Mouse (Mus musculus) heart, embryonic 11.5 days (tissue): ENCODE data around the gene Dapk2. TPM values are rescaled to one million over a fixed set of nuclear protein-coding genes. Genes with fewer than 3 reads are reported as not detected.
A peak's percentile ranks its signal among the peaks of the same experiment; 100 is the strongest.

ENCODE experiments used
- ATAC-seq: fragments of 200-750 bp; cut with Nextera tagmentation; replicated peaks from 2 replicates; pipeline ENCODE4 v1.8.0; 2017; ENCODE audit warnings: moderate library complexity; ENCODE audit not compliant: insufficient number of reproducible peaks, low FRiP score, low TSS enrichment
- H3K27ac ChIP-seq: fragments of 300-500 bp; sonication (generic); 2 replicates; pipeline ENCODE4 v1.5.1; 2014; ENCODE audit warnings: mild to moderate bottlenecking, low read depth, low read length
- H3K27me3 ChIP-seq: fragments of 300-500 bp; sonication (generic); 2 replicates; pipeline ENCODE4 v1.6.1; 2014; ENCODE audit warnings: mild to moderate bottlenecking, low read length, mixed read lengths; ENCODE audit not compliant: control insufficient read depth, insufficient read depth
- H3K36me3 ChIP-seq: fragments of 300-500 bp; sonication (generic); 2 replicates; pipeline ENCODE4 v1.6.1; 2014; ENCODE audit warnings: mild to moderate bottlenecking, low read length, moderate library complexity, mixed read lengths; ENCODE audit not compliant: control insufficient read depth, insufficient read depth
- H3K4me1 ChIP-seq: fragments of 300-500 bp; sonication (generic); 2 replicates; pipeline ENCODE4 v1.6.1; 2014; ENCODE audit warnings: low read length; ENCODE audit not compliant: control insufficient read depth, insufficient read depth
- H3K4me2 ChIP-seq: fragments of 300-500 bp; sonication (generic); 2 replicates; pipeline ENCODE4 v1.6.1; 2014; ENCODE audit warnings: mild to moderate bottlenecking, moderate library complexity
- H3K4me3 ChIP-seq: fragments of 300-500 bp; sonication (generic); 2 replicates; pipeline ENCODE4 v1.5.1; 2014; ENCODE audit warnings: low read depth, low read length
- H3K9ac ChIP-seq: fragments of 300-500 bp; sonication (generic); 2 replicates; pipeline ENCODE4 v1.6.1; 2014; ENCODE audit warnings: mild to moderate bottlenecking, low read depth, low read length, moderate library complexity
- H3K9me3 ChIP-seq: fragments of 300-500 bp; sonication (generic); replicated peaks from 2 replicates; pipeline ENCODE4 v1.6.1; 2016; ENCODE audit warnings: low read length; ENCODE audit not compliant: control insufficient read depth
- WGBS: fragments of 180-500 bp; shearing (Covaris S2); extraction: QIAGEN DNeasy Blood & Tissue Kit; methylation state at CpG from one replicate; pipeline ENCODE4 v1.1.7; 2014; ENCODE audit not compliant: insufficient replicate concordance; 5-methylcytosine and 5-hydroxymethylcytosine counted together
- polyA plus RNA-seq: library from polyadenylated mRNA; unstranded; fragments of >200 nt; fragmentation: Nextera tagmentation; extraction: Ambion mirVana; gene quantifications from 2 replicates; pipeline ENCODE4 v1.2.1, GENCODE M21; 2014

The Dapk2 gene
- polyA plus RNA-seq, 1 experiment from 2014 or later, result 9.8 TPM

DNA sequence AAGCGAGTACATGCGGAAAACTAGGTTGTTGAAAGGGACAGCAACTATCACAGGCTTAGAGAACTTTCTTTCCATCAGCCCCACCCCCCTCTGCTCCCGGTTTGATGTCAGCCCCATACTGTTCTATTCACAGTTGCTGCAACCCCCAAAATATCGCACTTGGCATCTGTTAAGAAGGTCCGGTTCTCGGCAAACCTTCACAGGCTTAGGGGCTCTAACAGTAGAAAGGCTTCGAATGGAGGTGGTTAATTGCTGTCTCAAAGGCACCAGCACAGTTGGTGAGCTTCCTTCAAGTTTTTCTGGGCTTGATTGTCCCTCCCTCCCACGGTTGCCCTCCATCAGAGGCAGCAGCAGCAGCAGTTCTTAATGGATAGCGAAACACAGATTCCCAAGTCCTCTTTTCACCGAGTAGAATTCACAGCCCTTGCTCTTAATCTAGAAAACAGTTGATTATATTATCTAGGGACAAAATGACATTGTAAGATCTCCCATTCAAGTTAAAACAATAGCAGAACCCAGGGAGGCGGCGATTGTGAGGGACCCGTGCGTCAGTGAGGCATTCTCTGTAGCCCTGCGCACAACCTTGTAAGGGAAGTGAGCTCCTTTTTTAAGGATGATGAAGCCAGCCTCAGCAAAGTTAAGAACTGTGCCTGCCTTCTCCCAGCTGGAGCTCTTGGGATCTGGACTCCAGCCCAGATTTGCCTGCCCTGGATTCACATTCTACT lies 117.4 kb downstream of the Dapk2 start:
- H3K9ac ChIP-seq, result peak overlapping the region; percentile 56
- H3K27ac ChIP-seq, result peak overlapping the region; percentile 63
- H3K4me3 ChIP-seq, result peak overlapping the region; percentile 21
- H3K27me3 ChIP-seq, result no peaks in the 10 kb centered on the region
- peaks cover 15% of the 10 kb centered on the region for H3K4me1 ChIP-seq
- H3K36me3 ChIP-seq, result no peaks in the 10 kb centered on the region
- no peaks in the 10 kb centered on the region for H3K9me3 ChIP-seq
- WGBS, result 3% methylated on average over 15 of the region's 15 CpGs
- H3K4me2 ChIP-seq, result peak overlapping the region; percentile 67
- no peak for ATAC-seq

GRCm38 (mm10) chr9:66276062-66276461 lies 118.0 kb downstream of the Dapk2 start:
- H3K4me2 ChIP-seq, result peak overlapping the region; percentile 2; the same call in 1 of the 2 replicates

GRCm38 (mm10) chr9:66276697-66277385 lies 118.8 kb downstream of the Dapk2 start:
- no peaks in the 10 kb centered on the region for H3K27me3 ChIP-seq
- no peaks in the 10 kb centered on the region for H3K9me3 ChIP-seq
- H3K36me3 ChIP-seq, result no peaks in the 10 kb centered on the region
- peak overlapping the region; percentile 50; the same call in 1 of the 2 replicates for H3K27ac ChIP-seq
- H3K4me1 ChIP-seq, result peaks cover 15% of the 10 kb centered on the region
- ATAC-seq, result peak; percentile 75
- 8% methylated on average over 14 of the region's 14 CpGs for WGBS
- H3K4me2 ChIP-seq, result no peak overlapping the region; the same call in 1 of the 2 replicates
- H3K4me3 ChIP-seq, result no peak overlapping the region
- no peak overlapping the region for H3K9ac ChIP-seq

More at GRCm38 (mm10) chr9:66276062-66276461, 118.0 kb downstream of the Dapk2 start:
- H3K27ac ChIP-seq, result 0 out of 2 replicates have a peak overlapping the region, but pooled peaks have one; percentile 63
- H3K36me3 ChIP-seq, result no peaks in the 10 kb centered on the region
- ATAC-seq, result no peak
- no peak overlapping the region for H3K4me3 ChIP-seq
- peaks cover 15% of the 10 kb centered on the region for H3K4me1 ChIP-seq
- H3K9ac ChIP-seq, result no peak overlapping the region
- 50% methylated on average over 4 of the region's 4 CpGs for WGBS
- no peaks in the 10 kb centered on the region for H3K27me3 ChIP-seq
- no peaks in the 10 kb centered on the region for H3K9me3 ChIP-seq

GRCm38 (mm10) chr9:66279647-66280046 lies 121.6 kb downstream of the Dapk2 start:
- Histone ChIP-seq H3K27ac (no peak overlapping the region), H3K4me2 (no peak overlapping the region), H3K9me3 (no peaks in the 10 kb centered on the region), H3K4me1 (peaks cover 15% of the 10 kb centered on the region), H3K4me3 (no peak overlapping the region), H3K9ac (no peak overlapping the region), H3K27me3 (no peaks in the 10 kb centered on the region), H3K36me3 (no peaks in the 10 kb centered on the region)
- no peak for ATAC-seq

- no peak overlapping the region for H3K27ac ChIP-seq
- no peak overlapping the region for H3K4me3 ChIP-seq
- WGBS, result 63% methylated on average over 1 of the region's 1 CpGs
- H3K9me3 ChIP-seq, result no peaks in the 10 kb centered on the region
- ATAC-seq, result no peak
- peaks cover 10% of the 10 kb centered on the region for H3K4me1 ChIP-seq
- H3K4me2 ChIP-seq, result no peak overlapping the region
- no peaks in the 10 kb centered on the region for H3K27me3 ChIP-seq
- no peaks in the 10 kb centered on the region for H3K36me3 ChIP-seq
- no peak overlapping the region for H3K9ac ChIP-seq
These were observed 122.5 kb downstream of the Dapk2 start for GRCm38 (mm10) chr9:66280496-66280895.

DNA sequence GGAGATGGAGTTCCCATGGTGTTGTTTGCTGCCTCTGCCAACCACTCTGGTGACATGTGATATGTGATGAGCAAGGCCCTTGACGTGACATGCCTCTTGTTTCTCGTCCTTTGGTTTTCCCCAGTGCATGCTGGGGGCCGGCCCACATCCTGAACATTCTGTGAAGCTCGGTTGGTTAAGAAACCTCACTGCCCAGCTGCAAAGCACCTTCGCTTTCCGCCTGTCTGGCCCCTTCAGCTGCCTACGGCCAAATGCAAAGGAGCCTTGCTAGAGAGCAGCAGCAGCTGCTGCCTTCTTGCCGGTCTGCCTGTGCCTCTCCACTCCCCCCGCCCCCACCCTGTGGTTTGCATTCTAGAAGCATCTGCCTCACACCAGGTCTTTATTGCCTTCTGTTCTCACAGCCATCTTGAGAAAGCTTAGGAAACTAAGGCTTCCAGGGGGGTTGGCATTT lies 123.5 kb downstream of the Dapk2 start:
- Histone ChIP-seq H3K9ac (no peak overlapping the region), H3K4me1 (peaks cover 7% of the 10 kb centered on the region), H3K9me3 (no peaks in the 10 kb centered on the region), H3K4me3 (no peak overlapping the region), H3K36me3 (no peaks in the 10 kb centered on the region), H3K27ac (no peak overlapping the region), H3K27me3 (no peaks in the 10 kb centered on the region), H3K4me2 (no peak overlapping the region)
- WGBS, result 68% methylated on average over 9 of the region's 9 CpGs
- no peak for ATAC-seq

- Histone ChIP-seq H3K27ac (no peak overlapping the region), H3K4me1 (no peaks in the 10 kb centered on the region), H3K27me3 (no peaks in the 10 kb centered on the region), H3K4me3 (no peak overlapping the region), H3K9ac (no peak overlapping the region), H3K4me2 (no peak overlapping the region), H3K36me3 (no peaks in the 10 kb centered on the region), H3K9me3 (no peaks in the 10 kb centered on the region)
- 96% methylated on average over 1 of the region's 1 CpGs for WGBS
- ATAC-seq, result no peak
These were observed 124.6 kb downstream of the Dapk2 start for GRCm38 (mm10) chr9:66282582-66282981.

GRCm38 (mm10) chr9:66283565-66284203 lies 125.7 kb downstream of the Dapk2 start:
- no peak overlapping the region for H3K27ac ChIP-seq
- no peaks in the 10 kb centered on the region for H3K9me3 ChIP-seq
- no peaks in the 10 kb centered on the region for H3K36me3 ChIP-seq
- no peak overlapping the region for H3K4me2 ChIP-seq
- H3K27me3 ChIP-seq, result no peaks in the 10 kb centered on the region
- 10% methylated on average over 2 of the region's 2 CpGs for WGBS
- ATAC-seq, result no peak
- no peak overlapping the region for H3K9ac ChIP-seq
- H3K4me1 ChIP-seq, result no peaks in the 10 kb centered on the region
- H3K4me3 ChIP-seq, result no peak overlapping the region
